Mouse (Mus musculus): Measurements from ENCODE around the gene Aktip.

DNA sequence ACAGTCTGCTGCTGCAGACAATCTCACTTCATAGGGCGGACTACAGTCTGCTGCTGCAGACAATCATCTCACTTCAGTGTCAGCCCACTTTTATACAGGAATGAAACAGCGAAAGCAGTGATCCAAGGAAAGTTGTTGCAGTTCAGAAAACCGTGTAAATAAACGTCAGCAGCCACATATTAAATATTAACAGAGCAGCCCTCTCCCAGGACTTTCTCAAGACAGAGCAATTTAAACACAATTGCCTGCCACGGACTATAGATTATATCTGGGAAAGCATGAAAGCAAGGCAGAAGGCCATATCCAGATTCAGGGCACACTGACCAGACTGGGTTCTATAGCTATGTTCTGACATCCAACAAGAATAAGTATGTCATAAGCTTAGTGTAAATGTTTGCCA is 105.6 kb downstream of the Aktip start:
- TF ChIP-seq CTCF (IDR thresholded peaks at IDR 0.05; ENCODE audit: borderline replicate concordance, extremely low read depth, insufficient read depth, insufficient read length) (no peak), POLR2A (IDR thresholded peaks at IDR 0.05; ENCODE audit: borderline replicate concordance, extremely low read depth, insufficient read depth, insufficient read length, poor library complexity, severe bottlenecking) (no peak)

Data from brain, embryonic 14.5 days (tissue).